Mouse (Mus musculus) adipocyte (in vitro differentiated cells): ENCODE data around the gene Mpped1.

Experiments
- DNase-seq: peaks from one replicate; pipeline ENCODE4 v3.0.0-alpha.2; 2016; ENCODE audit warnings: low spot score

Gene Mpped1

DNA sequence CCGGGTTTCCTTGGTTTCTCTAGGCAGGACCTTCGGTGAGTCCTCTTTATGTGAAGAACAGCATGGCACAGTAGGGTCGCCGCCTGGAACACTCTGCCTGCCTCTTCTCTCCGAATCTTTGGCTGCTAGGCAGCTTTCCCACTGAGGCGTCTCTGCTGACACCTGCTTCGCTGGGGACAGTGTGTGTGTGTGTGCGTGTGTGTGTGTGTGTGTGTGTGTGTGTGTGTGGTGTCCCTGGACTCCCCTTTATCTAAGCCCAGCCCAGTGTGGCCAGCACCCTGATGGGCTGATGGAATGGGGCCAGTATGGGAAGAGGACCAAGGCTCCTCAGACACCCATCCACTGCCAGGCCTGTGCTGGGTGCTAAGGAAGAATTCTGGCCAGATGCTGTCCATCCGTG is 9.8 kb downstream of the Mpped1 start:
- no peak for DNase-seq

DNA sequence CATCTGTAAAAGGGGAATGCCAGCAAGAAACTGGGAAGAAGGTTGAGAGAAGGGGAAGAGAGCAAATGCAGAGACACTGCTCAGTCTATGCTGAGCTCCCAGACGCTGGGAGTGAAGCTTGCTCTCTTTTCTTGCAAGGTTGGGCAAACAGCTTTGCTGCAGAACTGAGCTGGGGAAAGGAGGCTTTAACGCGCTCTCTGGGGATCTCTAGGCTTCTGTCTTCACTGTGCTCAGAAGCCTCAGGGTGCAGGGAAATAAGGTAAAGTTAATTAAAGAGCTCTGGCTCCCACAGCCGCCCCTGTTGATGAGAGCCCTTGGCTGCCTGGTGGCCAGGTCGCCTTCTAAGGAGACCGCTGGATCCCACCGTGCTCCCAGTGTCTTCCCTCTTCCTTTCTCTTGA is 17.7 kb downstream of the Mpped1 start:
- DNase-seq: no peak

DNA sequence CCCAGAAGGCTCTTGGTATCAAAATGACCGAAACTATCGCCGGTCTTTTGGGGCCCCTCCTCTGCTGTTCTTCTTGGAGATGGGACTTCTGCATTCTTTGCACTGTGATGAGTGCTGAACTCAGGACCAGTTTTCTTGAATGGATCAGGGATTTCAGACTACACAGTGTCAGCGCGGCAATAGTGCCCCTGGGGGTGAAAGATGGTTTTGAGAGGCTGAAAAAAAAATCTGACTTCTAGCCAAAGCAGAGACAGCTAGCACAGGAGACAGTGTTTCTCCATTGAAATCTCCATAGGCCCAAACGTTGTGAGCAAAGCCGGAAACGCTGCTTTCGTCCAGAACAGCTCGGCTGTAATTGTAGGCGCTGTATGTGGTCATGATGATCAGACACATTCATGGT is 19.7 kb downstream of the Mpped1 start:
- no peak for DNase-seq

DNA sequence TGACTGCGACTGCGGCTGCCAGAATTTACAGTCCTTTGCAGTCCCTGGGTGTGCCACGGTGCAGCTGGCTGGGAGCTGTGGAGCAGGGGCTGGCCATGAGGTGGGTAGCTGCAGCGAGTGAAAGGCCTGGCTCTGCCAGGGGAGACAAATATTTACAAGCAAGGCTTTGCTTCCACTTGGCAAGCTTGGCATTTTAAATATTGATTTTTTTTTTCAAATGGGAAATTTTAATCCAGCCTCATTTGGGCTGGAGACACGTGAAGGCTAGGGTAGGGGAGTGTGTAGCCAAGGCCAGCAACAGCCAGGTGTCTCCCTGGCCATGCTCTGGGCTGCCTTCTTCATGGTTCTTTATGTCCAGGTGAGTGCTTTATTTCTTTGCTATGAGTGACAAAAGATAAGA is 21.7 kb downstream of the Mpped1 start:
- DNase-seq: no peak

DNA sequence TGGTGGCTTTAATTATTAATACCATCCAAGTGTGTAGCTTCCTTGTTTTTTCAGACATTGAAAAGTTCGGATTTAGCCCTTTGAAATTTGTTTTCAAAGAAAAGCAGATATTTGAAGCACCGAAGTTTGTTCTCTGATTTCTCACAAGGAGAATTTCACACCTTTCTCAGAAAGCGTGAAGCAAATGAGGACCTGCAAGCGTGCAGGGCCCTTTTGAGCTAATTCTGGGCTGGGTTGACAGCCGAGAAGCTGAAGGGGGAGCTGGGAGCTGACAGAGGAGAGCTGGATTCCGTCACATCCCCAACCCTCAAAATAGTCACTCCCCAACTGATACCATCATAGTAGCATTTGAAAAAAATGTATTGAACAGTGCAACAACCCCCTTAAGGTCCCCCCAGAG is 34.8 kb downstream of the Mpped1 start:
- no peak for DNase-seq

DNA sequence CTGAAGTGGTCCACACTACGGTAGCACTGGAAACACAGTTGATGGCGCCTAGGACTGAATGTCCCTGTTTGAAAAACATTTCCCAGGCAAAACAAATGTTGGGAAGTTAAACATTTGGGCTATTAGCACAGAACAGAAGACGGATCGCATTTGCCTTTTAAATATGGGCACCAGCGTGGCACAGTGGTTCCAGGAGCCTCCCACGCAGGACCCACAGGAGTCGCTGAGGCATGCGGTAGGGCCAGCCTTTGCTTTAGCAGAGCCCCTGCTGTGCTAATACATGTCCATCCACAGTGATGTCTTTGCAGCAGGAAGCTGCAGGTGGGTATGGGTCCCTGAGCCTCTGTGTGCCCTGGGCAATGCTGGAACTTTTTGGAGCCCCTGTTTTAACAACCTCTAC is 48.7 kb downstream of the Mpped1 start:
- DNase-seq: no peak

DNA sequence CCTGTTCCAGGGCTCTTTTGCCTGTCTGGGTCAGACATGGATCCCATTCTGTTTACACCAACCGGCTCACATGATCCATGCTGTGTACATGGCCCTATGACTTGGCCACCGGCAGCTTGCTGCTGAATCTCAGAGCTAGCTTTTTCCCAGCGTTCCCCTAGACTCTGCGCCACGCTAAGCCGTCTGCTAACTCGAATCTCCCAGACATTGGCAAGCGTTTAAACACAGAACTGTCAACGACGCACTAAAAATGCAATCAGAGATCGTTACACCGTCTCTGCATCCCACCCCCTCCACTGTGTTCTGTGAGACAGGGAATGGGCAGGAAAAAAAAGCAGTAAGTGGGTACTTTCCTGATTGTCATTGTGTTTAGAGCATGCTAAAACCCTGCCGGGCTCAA is 50.0 kb downstream of the Mpped1 start:
- DNase-seq: no peak

DNA sequence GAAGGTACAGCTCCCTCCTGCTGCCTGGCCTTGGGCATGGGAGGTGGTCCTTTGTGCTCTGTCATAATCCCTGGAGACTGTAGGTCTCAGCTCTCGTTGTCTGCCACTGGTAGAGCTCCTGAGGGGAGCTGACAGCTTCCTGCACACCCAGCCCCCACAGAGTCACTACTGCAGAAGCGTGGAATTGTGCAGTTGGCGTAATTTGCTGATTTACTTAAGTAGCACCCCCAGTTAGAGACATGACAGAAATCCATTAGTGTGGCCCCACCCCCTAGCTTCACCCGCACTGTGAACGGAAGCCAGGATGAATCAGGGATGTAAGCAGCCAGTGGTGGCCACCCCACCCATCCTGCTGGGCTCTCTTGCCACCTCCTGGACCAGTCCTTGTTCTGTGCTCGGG is 53.0 kb downstream of the Mpped1 start:
- no peak for DNase-seq

DNA sequence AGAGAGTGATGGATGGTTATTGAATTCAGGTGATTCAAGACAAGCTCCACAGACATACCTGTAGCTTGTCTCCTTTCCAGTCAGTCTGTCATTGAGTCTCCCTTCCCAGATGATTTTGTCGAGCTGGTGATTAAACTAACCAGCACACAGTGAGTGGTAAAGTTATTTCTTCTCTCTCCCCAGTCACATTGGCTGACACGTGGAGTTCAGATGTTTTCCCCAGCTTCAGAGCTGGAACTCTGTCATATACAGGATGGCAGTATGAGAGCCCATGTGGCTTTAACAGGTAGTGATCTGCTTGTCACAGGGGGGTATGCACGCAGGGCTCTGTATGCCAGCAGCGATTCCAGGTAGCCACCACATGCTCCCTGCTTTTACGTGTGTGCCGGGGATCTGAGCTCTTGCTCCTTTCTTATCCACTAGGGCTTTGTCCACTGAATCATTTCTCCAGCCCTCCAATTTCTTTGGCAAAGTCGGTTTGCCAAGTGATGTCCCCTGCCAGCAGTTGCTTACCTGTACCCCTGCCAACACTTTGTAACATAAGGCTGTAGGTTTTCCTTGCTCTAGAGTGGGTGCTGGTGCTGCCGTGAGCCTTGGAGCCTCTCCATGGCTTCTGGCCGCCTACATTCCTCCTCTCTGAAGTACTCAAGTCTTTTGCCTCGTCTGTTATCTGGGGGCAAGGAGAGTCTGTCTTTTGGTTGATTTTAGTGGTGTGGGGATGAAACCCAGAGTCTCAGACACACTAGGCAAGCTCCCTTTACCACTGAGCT is 61.9 kb downstream of the Mpped1 start:
- no peak for DNase-seq

DNA sequence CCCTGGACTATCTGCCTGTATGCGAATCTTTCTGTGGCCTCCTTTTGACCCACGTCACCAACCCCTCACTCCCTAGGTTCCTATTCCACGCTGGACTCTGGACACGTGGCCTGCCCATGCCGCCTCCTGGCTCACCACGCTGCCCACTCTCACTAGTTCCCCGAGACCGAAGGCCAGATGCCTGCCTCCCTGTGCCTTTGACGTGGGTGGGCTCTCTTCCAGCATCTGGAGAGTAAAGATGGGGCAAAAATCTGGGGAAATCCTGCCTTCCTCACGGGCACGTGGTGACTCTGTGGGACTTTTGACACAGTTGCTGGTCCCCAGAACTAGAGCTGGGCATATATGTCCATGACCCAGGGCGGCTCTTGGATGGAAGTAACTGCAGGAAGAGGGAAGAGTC is 63.2 kb downstream of the Mpped1 start:
- no peak for DNase-seq

DNA sequence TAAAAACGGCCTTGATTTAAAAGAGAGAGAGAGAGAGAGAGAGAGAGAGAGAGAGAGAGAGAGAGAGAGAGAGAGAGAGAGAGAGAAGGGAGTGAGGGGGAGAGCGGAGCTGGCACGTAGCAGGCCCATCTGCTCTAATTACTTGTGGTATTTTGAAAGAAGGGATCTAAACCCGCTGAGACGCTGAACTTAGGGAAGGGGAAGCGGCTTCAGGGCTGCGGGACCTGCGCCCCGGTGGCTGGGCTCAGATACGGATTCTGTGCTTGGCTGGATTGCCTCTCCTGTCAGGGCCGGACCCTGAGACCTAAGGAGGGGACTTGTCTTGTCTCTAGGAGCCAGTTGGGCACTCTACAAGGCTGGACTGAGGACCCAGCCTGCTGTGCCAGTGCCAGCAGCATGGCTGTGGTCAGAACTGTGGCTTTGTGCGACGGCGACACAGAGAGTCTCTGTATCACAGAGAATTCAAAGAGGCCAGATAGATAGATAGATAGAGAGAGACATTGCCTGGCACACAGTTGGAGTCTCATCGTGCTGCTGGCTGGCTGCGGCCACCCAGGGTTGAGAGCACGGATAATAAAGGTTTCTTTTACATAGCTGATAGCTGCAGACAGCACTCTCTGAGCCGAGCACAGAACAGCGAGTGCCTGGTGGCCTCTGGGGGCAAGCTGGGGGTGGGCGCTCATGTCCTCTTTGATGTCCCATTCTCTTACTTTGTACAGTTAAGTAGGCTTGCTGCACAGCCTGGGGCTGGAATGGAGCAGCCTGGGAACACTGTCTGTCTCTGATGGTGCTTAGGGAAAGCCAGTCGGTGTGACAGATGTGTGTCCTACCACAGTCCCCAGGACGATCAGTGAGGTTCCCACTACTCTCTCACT is 63.9 kb downstream of the Mpped1 start:
- DNase-seq: no peak

DNA sequence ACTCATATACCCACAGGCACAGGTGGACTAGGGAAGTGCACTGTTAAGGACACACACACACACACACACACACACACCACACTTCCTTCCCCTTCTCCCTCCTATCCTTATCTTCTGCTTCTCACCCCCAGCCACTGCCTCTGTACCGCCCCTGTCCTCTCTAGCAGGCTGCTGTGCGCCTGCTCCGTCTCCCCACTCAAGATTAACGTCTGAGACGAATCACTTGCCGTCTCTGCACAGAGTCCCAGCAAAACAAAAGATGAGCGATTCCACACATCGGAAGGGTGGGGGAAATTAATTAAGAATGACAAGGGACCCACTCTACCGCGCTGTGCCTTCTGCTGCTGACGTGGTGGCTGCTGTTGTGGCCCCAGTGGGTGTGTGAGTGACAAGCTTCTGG is 66.5 kb downstream of the Mpped1 start:
- DNase-seq: no peak

DNA sequence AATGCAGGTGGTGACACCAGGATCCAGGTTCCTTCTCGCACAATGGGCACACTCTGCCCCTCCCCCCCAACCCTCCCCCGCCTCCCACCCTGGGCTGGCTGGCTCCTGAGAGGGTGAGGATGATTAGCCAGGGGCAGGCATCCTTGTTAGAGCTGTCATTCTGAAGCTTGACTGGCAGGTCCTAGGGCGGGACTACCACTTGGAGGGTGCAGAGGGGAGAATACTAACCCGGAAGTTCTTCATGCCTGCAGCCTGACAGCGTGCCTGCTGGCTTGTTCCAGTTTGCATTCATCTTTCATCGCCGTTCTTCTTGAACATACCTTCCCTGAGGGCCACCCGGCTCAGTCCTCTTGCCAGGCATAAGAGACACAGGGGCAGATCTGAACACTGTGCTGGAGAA is 67.3 kb downstream of the Mpped1 start:
- DNase-seq: no peak

DNA sequence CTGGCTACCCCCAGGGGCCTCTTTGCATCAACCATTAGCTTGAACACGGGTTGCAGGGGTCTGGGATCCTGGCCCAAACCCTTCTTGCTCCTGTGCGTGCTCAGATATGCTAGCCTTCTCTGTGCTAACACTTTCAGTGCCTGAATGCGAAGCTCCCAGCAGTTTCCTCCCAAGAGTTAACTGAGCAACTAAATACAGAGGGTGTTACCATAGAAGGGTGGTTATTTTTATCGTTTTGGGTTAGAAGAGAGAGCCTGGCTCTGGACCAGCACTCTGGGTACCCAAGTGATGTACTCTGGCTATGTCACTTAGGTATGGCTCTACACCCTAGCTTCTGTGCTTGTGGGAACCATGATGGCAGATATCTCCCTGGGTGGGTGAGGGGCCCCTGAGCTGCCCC is 68.2 kb downstream of the Mpped1 start:
- DNase-seq: no peak

DNA sequence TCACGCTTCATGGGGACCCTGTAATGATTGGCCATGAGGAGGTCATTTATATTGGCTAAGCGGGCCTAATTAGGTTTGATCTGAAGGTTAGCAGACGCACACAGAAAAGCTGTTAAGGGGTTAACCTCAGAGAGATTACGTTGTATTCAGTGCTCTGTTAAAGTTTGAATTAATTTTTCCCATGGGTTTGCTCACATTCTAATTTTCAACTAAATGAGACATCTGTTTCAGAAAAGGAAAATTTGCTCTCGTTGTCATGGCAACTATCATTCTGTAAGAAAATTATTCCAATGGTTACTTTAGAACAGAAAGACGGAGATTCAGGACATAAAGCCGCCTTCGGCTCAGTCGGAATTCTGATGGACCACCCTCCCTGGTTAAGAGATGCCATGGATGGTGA is 68.9 kb downstream of the Mpped1 start:
- no peak for DNase-seq

DNA sequence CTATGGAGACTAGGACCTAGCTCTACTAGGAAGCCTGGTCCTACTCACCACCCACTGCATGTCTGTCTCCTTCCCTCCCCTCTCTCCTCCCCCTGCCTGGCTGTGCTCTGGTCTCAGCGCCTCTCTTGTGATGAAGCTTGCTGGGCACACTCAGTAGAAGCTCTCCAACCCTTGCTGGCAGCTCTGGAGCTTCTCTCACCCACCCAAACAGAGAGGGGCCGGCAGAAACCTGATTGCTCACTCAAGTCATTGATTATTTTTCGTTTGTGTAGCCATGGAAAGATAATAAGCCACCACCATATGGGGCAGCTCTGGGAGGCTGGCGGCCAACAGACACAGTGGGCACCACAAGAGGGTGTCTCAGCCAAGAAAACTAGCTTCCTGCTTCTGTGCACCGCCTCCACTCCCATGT is 74.1 kb downstream of the Mpped1 start:
- DNase-seq: no peak

DNA sequence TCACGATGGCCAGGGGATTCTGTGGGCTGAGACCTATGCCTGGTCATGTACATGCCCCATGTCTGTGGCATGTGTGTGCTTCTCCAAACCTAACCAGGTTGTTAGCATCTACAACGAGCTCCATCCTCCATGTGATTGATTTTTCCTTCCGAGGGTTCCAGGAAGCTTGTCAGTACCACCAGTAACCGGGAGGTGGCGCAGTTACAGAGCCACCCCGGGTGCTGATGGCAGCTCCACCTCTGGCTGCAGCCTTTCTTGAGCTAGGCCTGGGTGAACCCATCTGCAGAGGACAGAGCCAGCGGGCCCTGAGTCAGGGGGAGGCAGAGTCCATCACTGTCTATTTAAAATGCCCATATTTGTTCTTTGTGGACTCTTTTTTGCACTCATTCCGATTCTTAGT is 77.9 kb downstream of the Mpped1 start:
- DNase-seq: peak; percentile 12

DNA sequence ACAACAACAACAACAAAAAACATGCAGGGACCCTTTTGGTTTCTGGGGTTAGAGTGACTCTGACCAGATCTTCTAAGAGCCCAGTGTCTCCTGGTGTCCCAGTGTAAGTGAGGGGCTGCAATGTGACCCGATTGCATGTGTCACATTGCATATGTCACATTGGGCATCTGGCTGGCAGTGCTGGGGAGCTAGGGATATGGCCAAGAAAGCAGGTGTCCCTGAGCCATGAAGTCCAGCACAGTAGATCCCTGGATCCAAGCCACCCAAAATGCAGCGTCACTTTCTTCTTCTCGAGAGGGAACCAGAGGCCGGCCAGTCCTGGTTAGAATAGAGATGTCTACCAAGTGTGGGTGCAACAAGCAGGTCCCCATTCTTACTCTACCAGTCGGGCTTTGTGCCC is 86.4 kb downstream of the Mpped1 start:
- DNase-seq: no peak

DNA sequence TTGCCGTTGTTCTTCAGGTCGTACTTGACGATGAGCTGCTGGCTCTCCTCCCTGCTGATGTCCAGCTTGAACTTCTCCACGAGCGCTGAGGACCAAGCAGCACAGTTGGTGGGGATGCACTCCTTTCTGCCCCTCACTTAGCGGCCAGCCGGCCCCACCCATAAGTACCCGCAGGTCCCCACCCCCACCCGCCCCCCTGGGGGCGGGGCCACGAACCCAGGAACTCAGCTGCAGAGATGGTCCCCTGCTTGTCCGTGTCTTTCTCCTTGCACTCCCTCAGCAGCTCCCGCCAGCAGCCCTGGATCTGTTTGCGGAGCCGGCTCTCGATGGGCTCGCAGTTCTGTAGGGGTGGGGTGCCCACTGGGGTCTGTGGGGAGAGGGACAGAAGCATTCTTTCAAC is 91.7 kb downstream of the Mpped1 start:
- DNase-seq: no peak

DNA sequence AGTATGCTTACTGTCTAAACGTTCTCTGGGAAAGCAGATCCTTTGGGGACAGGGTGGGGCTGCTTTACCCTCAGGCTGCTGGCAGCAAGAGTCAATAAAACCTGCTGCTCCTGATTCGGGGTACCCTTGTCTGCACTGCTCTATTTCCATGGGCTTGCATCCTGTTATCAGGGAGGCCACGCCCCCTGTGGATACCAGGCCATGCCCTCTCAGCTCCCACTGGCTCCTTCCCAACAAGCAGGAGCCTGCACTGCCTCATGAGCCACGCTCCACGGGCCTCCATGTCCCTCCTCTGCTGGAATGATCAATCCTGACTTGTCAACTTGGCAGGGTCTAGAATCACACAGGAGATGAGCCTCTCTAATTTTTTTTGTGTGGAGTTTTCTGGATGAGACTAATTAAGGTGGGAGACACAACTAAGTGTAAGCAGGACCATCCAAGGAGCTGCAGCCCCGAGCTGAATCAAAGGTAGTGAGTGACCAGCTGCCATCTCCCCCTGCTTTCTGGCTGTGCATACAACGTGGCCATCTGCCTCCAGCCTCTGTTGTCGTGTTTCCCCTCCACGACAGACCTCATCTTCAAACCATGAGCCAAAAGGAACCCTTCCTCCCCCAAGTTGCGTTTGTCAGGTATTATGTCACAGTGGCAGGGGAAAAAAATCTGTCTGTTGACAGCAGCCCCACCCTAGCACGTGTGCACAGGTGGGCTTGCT is 98.0 kb downstream of the Mpped1 start:
- no peak for DNase-seq

DNA sequence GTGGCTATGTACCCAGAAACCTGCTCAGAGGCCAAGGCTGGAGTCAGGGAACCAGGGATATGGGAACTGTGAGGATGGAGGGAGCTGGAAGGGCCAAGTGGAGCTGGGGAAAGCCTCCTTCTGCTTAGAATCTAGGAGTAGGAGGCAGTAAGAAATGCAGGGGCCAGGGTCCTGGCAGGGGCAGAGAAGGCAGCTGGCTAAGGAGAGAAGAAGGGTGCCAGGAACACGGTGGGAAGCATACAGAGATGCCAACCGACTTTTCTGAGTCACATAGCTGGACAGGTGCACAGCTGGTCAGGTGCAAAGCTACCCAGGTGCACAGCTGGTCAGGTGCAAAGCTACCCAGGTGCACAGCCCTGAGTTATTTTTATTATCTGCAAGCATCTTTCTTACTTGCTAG is 98.6 kb downstream of the Mpped1 start:
- no peak for DNase-seq

DNA sequence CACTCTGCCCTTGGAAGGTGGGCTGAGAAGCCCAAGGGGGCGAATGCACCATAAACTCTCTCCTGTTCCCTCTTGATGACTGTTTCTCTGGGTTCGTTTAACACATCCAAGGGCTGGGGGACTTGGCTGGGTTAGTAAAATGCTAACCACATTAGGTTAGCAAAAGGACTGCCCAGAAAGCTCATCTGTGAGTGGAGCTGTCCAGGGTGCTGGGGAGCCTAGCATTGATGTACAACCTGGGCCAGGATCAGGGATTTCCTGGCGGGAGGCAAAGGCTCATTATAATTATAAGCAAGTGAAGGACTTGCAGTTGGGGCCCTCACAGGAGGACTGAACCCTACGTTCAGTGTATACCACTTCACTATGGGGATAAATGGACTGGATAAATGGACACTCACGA is 100.6 kb downstream of the Mpped1 start:
- DNase-seq: peak; percentile 18

DNA sequence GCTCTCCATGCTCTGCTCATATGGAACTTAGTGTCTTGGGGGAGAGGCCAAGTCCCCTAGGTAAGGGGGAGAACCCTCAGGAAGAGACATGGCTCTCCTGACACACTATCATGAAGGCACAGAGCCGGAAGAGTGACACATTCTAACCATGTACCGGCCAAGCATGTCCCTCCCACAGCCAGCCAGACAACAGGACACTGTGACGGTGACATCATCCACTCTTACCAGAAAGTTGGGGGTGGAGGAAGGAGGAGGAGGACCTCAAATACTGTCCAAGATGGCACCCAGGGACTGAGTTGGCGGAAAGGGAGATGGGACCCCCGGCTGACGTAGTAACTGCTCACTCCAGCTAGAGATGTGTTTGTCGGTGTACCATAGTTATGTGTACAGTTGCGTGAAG is 104.6 kb downstream of the Mpped1 start:
- no peak for DNase-seq
